Mouse (Mus musculus) liver, embryonic 14.5 days (tissue): Measurements from ENCODE around the gene Mrpl49.

ENCODE experiments used
- CTCF ChIP-seq: IDR thresholded peaks from 2 replicates; pipeline ENCODE4 v1.5.1; 2016; ENCODE audit warnings: antibody characterized with exemption, low read depth, control low read depth
- EP300 ChIP-seq: IDR thresholded peaks from 2 replicates; pipeline ENCODE4 v1.6.1; 2016; ENCODE audit warnings: antibody characterized with exemption, low read depth

DNA sequence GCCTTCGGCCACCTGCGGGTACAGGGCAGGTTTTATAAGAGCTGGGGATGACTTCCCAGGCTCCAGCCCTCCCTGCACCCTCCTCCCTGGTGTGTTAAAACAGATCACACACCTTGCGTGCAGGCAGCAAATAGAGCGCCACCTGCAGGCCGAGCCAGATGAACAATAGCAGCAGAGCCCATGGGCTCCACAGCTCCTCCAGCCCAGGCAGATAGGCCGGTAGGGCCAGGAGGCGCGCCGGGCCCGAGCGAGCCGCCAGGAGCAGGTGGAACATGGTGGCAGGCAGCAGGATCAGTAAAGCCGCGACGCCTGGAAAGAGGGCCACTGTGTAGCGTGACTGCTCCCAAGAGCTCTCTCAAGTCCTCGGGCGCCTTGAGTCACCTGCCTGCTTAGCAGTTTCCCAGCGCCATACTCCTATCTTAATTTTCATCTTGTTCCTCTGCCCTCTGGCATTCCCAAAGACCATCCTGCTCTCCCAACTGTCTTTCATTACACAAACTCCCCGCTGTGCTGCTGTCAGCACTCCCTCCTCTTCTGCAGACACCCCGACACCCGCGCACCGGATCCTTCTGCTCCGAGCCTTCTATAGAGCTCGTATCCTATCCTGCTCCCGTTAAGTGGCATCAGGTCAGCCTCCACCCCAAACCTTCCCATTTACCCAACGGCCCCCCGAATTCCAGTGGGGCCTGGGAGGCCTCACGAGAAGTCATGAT is 9.6 kb upstream of the Mrpl49 start:
- no peak for TF ChIP-seq EP300
- peak; percentile 97 for TF ChIP-seq CTCF
